Mouse (Mus musculus) forebrain, embryonic 13.5 days (tissue): ENCODE measurements around the gene Prdm16. TPM values are rescaled to one million over a fixed set of nuclear protein-coding genes. Genes with fewer than 3 reads are reported as not detected.

ENCODE experiments used
- ATAC-seq: fragments of 200-750 bp; cut with Nextera tagmentation; 2 replicates; pipeline ENCODE4 v1.8.0; 2017
- H3K27ac ChIP-seq: fragments of 300-500 bp; sonication (generic); 2 replicates; pipeline ENCODE4 v1.5.1; 2015; ENCODE audit warnings: inconsistent platforms, mild to moderate bottlenecking, moderate library complexity
- H3K27me3 ChIP-seq: fragments of 300-500 bp; sonication (generic); 2 replicates; pipeline ENCODE4 v1.6.1; 2015; ENCODE audit warnings: mild to moderate bottlenecking, inconsistent platforms
- H3K36me3 ChIP-seq: fragments of 300-500 bp; sonication (generic); 2 replicates; pipeline ENCODE4 v1.6.1; 2015; ENCODE audit warnings: mild to moderate bottlenecking, inconsistent platforms; ENCODE audit not compliant: poor library complexity, severe bottlenecking
- H3K4me1 ChIP-seq: fragments of 300-500 bp; sonication (generic); 2 replicates; pipeline ENCODE4 v1.6.1; 2015; ENCODE audit warnings: inconsistent platforms
- H3K4me2 ChIP-seq: fragments of 300-500 bp; sonication (generic); 2 replicates; pipeline ENCODE4 v1.6.1; 2015; ENCODE audit warnings: inconsistent platforms, mild to moderate bottlenecking, moderate library complexity
- H3K4me3 ChIP-seq: fragments of 300-500 bp; sonication (generic); 2 replicates; pipeline ENCODE4 v1.5.1; 2015; ENCODE audit warnings: mild to moderate bottlenecking, inconsistent platforms
- H3K9ac ChIP-seq: fragments of 300-500 bp; sonication (generic); 2 replicates; pipeline ENCODE4 v1.6.1; 2015; ENCODE audit warnings: mild to moderate bottlenecking, inconsistent platforms
- H3K9me3 ChIP-seq: fragments of 300-500 bp; sonication (generic); replicated peaks from 2 replicates; pipeline ENCODE4 v1.6.1; 2016; ENCODE audit warnings: inconsistent platforms
- WGBS: fragments of 180-500 bp; shearing (Covaris S2); methylation state at CpG from one replicate; pipeline ENCODE4 v1.1.7; 2015; 5-methylcytosine and 5-hydroxymethylcytosine counted together
- polyA plus RNA-seq: library from polyadenylated mRNA; unstranded; fragments of >200 nt; fragmentation: Nextera tagmentation; extraction: Ambion mirVana; gene quantifications from 2 replicates; pipeline ENCODE4 v1.2.1, GENCODE M21; 2015

Gene Prdm16
- polyA plus RNA-seq, 1 experiment from 2014 or later, result 41.3 TPM

- H3K9ac ChIP-seq, result no peak overlapping the region
- H3K36me3 ChIP-seq, result no peaks in the 10 kb centered on the region
- no peak overlapping the region for H3K27ac ChIP-seq
- H3K27me3 ChIP-seq, result no peaks in the 10 kb centered on the region
- H3K4me1 ChIP-seq, result peaks cover 31% of the 10 kb centered on the region
- no peak for ATAC-seq
- no peak overlapping the region for H3K4me3 ChIP-seq
- no peaks in the 10 kb centered on the region for H3K9me3 ChIP-seq
- H3K4me2 ChIP-seq, result no peak overlapping the region
- 62% methylated on average over 8 of the region's 8 CpGs for WGBS
Observed at GRCm38 (mm10) chr4:154385208-154385607, 251.5 kb downstream of the Prdm16 start.

GRCm38 (mm10) chr4:154378876-154379275, 257.8 kb downstream of the Prdm16 start:
- no peaks in the 10 kb centered on the region for H3K27me3 ChIP-seq
- no peaks in the 10 kb centered on the region for H3K9me3 ChIP-seq
- H3K9ac ChIP-seq, result no peak overlapping the region
- H3K36me3 ChIP-seq, result no peaks in the 10 kb centered on the region
- H3K4me1 ChIP-seq, result no peaks in the 10 kb centered on the region
- H3K27ac ChIP-seq, result no peak overlapping the region
- 96% methylated on average over 2 of the region's 2 CpGs for WGBS
- H3K4me3 ChIP-seq, result no peak overlapping the region
- no peak for ATAC-seq
- no peak overlapping the region for H3K4me2 ChIP-seq

- no peak for ATAC-seq
- 92% methylated on average over 10 of the region's 10 CpGs for WGBS
- Histone ChIP-seq H3K9me3 (no peaks in the 10 kb centered on the region), H3K27me3 (no peaks in the 10 kb centered on the region), H3K36me3 (no peaks in the 10 kb centered on the region), H3K27ac (no peak overlapping the region), H3K4me2 (no peak overlapping the region), H3K9ac (no peak overlapping the region), H3K4me3 (no peak overlapping the region), H3K4me1 (peaks cover 8% of the 10 kb centered on the region; the same call in 1 of the 2 replicates)
Observed at GRCm38 (mm10) chr4:154375939-154376625, 260.6 kb downstream of the Prdm16 start.

GRCm38 (mm10) chr4:154371542-154372247, 265.0 kb downstream of the Prdm16 start:
- Histone ChIP-seq H3K27ac (no peak overlapping the region), H3K4me1 (peaks cover 8% of the 10 kb centered on the region; the same call in 1 of the 2 replicates), H3K36me3 (no peaks in the 10 kb centered on the region), H3K9ac (no peak overlapping the region), H3K4me2 (no peak overlapping the region), H3K9me3 (no peaks in the 10 kb centered on the region), H3K27me3 (no peaks in the 10 kb centered on the region), H3K4me3 (no peak overlapping the region)
- ATAC-seq, result no peak
- WGBS, result 77% methylated on average over 13 of the region's 13 CpGs

GRCm38 (mm10) chr4:154370841-154371240, 265.8 kb downstream of the Prdm16 start:
- no peaks in the 10 kb centered on the region for H3K27me3 ChIP-seq
- H3K9me3 ChIP-seq, result no peaks in the 10 kb centered on the region
- H3K4me1 ChIP-seq, result peaks cover 15% of the 10 kb centered on the region; the same call in 1 of the 2 replicates
- H3K27ac ChIP-seq, result 0 out of 2 replicates have a peak overlapping the region, but pooled peaks have one; percentile 10
- no peak overlapping the region for H3K4me3 ChIP-seq
- 0 out of 2 replicates have a peak, but pooled peaks cover 6% of the 10 kb centered on the region for H3K36me3 ChIP-seq
- ATAC-seq, result no peak
- 85% methylated on average over 8 of the region's 8 CpGs for WGBS
- no peak overlapping the region for H3K9ac ChIP-seq
- no peak overlapping the region for H3K4me2 ChIP-seq

GRCm38 (mm10) chr4:154369089-154369488, 267.6 kb downstream of the Prdm16 start:
- H3K27me3 ChIP-seq, result no peaks in the 10 kb centered on the region
- H3K9ac ChIP-seq, result no peak overlapping the region
- no peak for ATAC-seq
- peaks cover 11% of the 10 kb centered on the region; the same call in 1 of the 2 replicates for H3K36me3 ChIP-seq
- H3K9me3 ChIP-seq, result no peaks in the 10 kb centered on the region
- H3K4me1 ChIP-seq, result peaks cover 15% of the 10 kb centered on the region; the same call in 1 of the 2 replicates
- H3K27ac ChIP-seq, result no peak overlapping the region
- H3K4me3 ChIP-seq, result no peak overlapping the region
- WGBS, result 72% methylated on average over 5 of the region's 5 CpGs
- no peak overlapping the region for H3K4me2 ChIP-seq

- Histone ChIP-seq H3K36me3 (peaks cover 16% of the 10 kb centered on the region; the same call in 1 of the 2 replicates), H3K4me1 (peaks cover 17% of the 10 kb centered on the region; the same call in 1 of the 2 replicates), H3K9me3 (no peaks in the 10 kb centered on the region), H3K4me3 (no peak overlapping the region), H3K4me2 (no peak overlapping the region), H3K27ac (no peak overlapping the region), H3K27me3 (no peaks in the 10 kb centered on the region), H3K9ac (no peak overlapping the region)
- no peak for ATAC-seq
- WGBS, result 83% methylated on average over 6 of the region's 6 CpGs
Observed at GRCm38 (mm10) chr4:154366836-154367235, 269.8 kb downstream of the Prdm16 start.

GRCm38 (mm10) chr4:154364752-154365151, 271.9 kb downstream of the Prdm16 start:
- WGBS, result 88% methylated on average over 2 of the region's 2 CpGs
- H3K4me2 ChIP-seq, result no peak overlapping the region
- no peak overlapping the region for H3K9ac ChIP-seq
- H3K27ac ChIP-seq, result no peak overlapping the region
- no peaks in the 10 kb centered on the region for H3K27me3 ChIP-seq
- no peaks in the 10 kb centered on the region for H3K9me3 ChIP-seq
- no peak overlapping the region for H3K4me3 ChIP-seq
- H3K36me3 ChIP-seq, result peaks cover 16% of the 10 kb centered on the region; the same call in 1 of the 2 replicates
- no peak for ATAC-seq
- H3K4me1 ChIP-seq, result peaks cover 18% of the 10 kb centered on the region

- Histone ChIP-seq H3K4me3 (no peak overlapping the region), H3K4me1 (peaks cover 21% of the 10 kb centered on the region), H3K9me3 (no peaks in the 10 kb centered on the region), H3K27me3 (no peaks in the 10 kb centered on the region), H3K9ac (no peak overlapping the region), H3K4me2 (no peak overlapping the region), H3K36me3 (peaks cover 10% of the 10 kb centered on the region; the same call in 1 of the 2 replicates), H3K27ac (no peak overlapping the region)
- no peak for ATAC-seq
- WGBS, result 55% methylated on average over 3 of the region's 3 CpGs
Observed at GRCm38 (mm10) chr4:154360850-154361249, 275.8 kb downstream of the Prdm16 start.

GRCm38 (mm10) chr4:154360441-154360840, 276.2 kb downstream of the Prdm16 start:
- no peaks in the 10 kb centered on the region for H3K27me3 ChIP-seq
- H3K36me3 ChIP-seq, result peaks cover 10% of the 10 kb centered on the region; the same call in 1 of the 2 replicates
- no peak overlapping the region for H3K9ac ChIP-seq
- H3K4me1 ChIP-seq, result peaks cover 21% of the 10 kb centered on the region
- ATAC-seq, result no peak
- H3K4me3 ChIP-seq, result no peak overlapping the region
- H3K4me2 ChIP-seq, result no peak overlapping the region
- no peaks in the 10 kb centered on the region for H3K9me3 ChIP-seq
- WGBS, result 82% methylated on average over 6 of the region's 7 CpGs
- no peak overlapping the region for H3K27ac ChIP-seq

GRCm38 (mm10) chr4:154359762-154360300, 276.8 kb downstream of the Prdm16 start:
- peaks cover 21% of the 10 kb centered on the region for H3K4me1 ChIP-seq
- H3K27ac ChIP-seq, result no peak overlapping the region
- H3K36me3 ChIP-seq, result peaks cover 10% of the 10 kb centered on the region
- H3K4me3 ChIP-seq, result no peak overlapping the region
- no peak overlapping the region; the same call in 1 of the 2 replicates for H3K9ac ChIP-seq
- no peaks in the 10 kb centered on the region for H3K9me3 ChIP-seq
- no peak overlapping the region for H3K4me2 ChIP-seq
- 68% methylated on average over 9 of the region's 9 CpGs for WGBS
- H3K27me3 ChIP-seq, result no peaks in the 10 kb centered on the region
- no peak for ATAC-seq

- no peak overlapping the region for H3K9ac ChIP-seq
- H3K4me1 ChIP-seq, result peaks cover 21% of the 10 kb centered on the region
- WGBS, result 49% methylated on average over 11 of the region's 11 CpGs
- H3K36me3 ChIP-seq, result peaks cover 14% of the 10 kb centered on the region
- H3K27ac ChIP-seq, result no peak overlapping the region
- no peak for ATAC-seq
- no peak overlapping the region for H3K4me2 ChIP-seq
- H3K4me3 ChIP-seq, result no peak overlapping the region
- no peaks in the 10 kb centered on the region for H3K27me3 ChIP-seq
- H3K9me3 ChIP-seq, result no peaks in the 10 kb centered on the region
Observed at GRCm38 (mm10) chr4:154358816-154359215, 277.9 kb downstream of the Prdm16 start.
